Mouse (Mus musculus) liver, embryonic 15.5 days (tissue): ENCODE measurements around the gene Mtr. TPM values are rescaled to one million over a fixed set of nuclear protein-coding genes. Genes with fewer than 3 reads are reported as not detected.

Experiments
- ATAC-seq: fragments of 200-750 bp; cut with Nextera tagmentation; 2 replicates; pipeline ENCODE4 v1.8.0; 2017; ENCODE audit warnings: moderate number of reproducible peaks, mild to moderate bottlenecking, moderate library complexity; ENCODE audit not compliant: insufficient read depth
- H3K27ac ChIP-seq: fragments of 300-500 bp; sonication (generic); replicated peaks from 2 replicates; pipeline ENCODE4 v1.5.1; 2015; ENCODE audit warnings: mild to moderate bottlenecking, inconsistent platforms
- H3K27me3 ChIP-seq: fragments of 300-500 bp; sonication (generic); 2 replicates; pipeline ENCODE4 v1.6.1; 2015; ENCODE audit warnings: mild to moderate bottlenecking, inconsistent platforms
- H3K36me3 ChIP-seq: fragments of 300-500 bp; sonication (generic); replicated peaks from 2 replicates; pipeline ENCODE4 v1.6.1; 2015; ENCODE audit warnings: moderate library complexity, mild to moderate bottlenecking, inconsistent platforms
- H3K4me1 ChIP-seq: fragments of 300-500 bp; sonication (generic); replicated peaks from 2 replicates; pipeline ENCODE4 v1.6.1; 2015; ENCODE audit warnings: inconsistent platforms
- H3K4me2 ChIP-seq: fragments of 300-500 bp; sonication (generic); 2 replicates; pipeline ENCODE4 v1.6.1; 2015; ENCODE audit warnings: moderate library complexity, mild to moderate bottlenecking, inconsistent platforms
- H3K4me3 ChIP-seq: fragments of 300-500 bp; sonication (generic); replicated peaks from 2 replicates; pipeline ENCODE4 v1.5.1; 2015; ENCODE audit warnings: mild to moderate bottlenecking, inconsistent platforms
- H3K9ac ChIP-seq: fragments of 300-500 bp; sonication (generic); 2 replicates; pipeline ENCODE4 v1.6.1; 2015; ENCODE audit warnings: moderate library complexity, mild to moderate bottlenecking, inconsistent platforms
- H3K9me3 ChIP-seq: fragments of 300-500 bp; sonication (generic); replicated peaks from 2 replicates; pipeline ENCODE4 v1.6.1; 2016; ENCODE audit warnings: inconsistent platforms
- WGBS: fragments of 180-500 bp; shearing (Covaris S2); methylation state at CpG from one replicate; pipeline ENCODE4 v1.1.7; 2015; ENCODE audit warnings: mixed read lengths; ENCODE audit not compliant: insufficient replicate concordance; 5-methylcytosine and 5-hydroxymethylcytosine counted together
- polyA plus RNA-seq: library from polyadenylated mRNA; unstranded; fragments of >200 nt; fragmentation: Nextera tagmentation; extraction: Ambion mirVana; gene quantifications from 2 replicates; pipeline ENCODE4 v1.2.1, GENCODE M21; 2015

Mtr gene
- 7.0 and 8.0 TPM in 2 replicates for polyA plus RNA-seq

DNA sequence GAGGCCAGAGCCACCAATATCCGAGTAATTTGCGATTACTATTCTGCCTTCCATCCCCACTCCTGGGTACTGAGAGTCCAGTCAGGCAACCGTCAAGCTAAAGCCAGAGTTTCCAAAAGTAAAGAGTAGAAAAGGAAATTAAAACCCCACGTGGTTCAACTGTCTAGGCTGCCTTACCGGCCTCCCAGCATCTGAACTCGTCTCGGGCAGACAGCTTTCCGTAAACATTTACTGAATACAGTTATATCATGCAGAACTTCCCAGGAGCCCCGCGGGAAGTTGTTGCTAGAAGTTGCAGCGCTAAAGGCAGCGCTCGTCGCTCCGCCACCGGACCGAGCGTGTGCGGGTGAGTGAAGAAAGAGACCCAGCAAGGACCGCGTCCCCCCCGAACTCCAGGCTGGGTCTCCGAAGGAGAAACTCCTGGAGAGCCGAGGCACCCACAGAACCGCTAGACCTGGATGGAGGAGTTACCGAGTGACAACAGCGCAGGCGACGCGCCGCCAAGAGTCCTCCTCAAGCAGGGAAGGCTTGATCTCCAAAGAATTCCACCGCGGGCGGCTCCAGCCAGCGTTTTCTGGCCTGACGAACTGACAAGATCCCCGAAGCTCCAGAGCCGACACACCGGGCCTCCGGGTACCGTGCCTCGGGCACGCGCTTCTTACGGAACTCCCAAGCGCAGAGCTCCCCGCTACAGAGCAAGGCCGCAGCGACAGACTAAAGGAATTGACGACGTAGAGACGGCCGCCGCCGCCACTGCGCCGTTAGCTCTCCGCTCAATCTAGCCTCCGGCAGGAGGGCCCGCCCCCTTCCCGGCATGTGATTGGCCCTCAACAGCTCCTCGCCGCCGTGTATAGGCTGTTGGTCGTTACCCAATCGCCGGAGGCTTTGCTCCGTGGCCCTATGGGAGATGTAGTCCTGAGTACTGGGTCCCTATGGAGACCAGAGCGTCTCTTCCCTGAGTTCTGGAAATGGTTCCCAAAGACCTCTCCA, at the start of gene Mtr:
Mtr (minus strand) TSS at position 723 of the 990 bp plus-strand sequence.
- H3K4me3 ChIP-seq = peak within 1 kb of the TSS; percentile 89
- under 1% methylated on average over 69 of the region's 69 CpGs for WGBS

GRCm38 (mm10) chr13:12307286-12307685, 49.4 kb upstream of the Mtr start:
- no peak overlapping the region for H3K27ac ChIP-seq
- H3K9ac ChIP-seq = no peak overlapping the region
- no peaks in the 10 kb centered on the region for H3K4me1 ChIP-seq
- no peak overlapping the region for H3K4me3 ChIP-seq
- 37% methylated on average over 4 of the region's 4 CpGs for WGBS
- no peak for ATAC-seq
- H3K27me3 ChIP-seq = no peaks in the 10 kb centered on the region
- no peaks in the 10 kb centered on the region for H3K9me3 ChIP-seq
- H3K36me3 ChIP-seq = no peaks in the 10 kb centered on the region
- H3K4me2 ChIP-seq = no peak overlapping the region

More for the DNA sequence above, at the start of gene Mtr:
- Histone ChIP-seq H3K4me1 (peaks cover 47% of the 10 kb centered on the region), H3K36me3 (peaks cover 10% of the 10 kb centered on the region), H3K27ac (peak within 1 kb of the TSS; percentile 90), H3K9ac (peak within 1 kb of the TSS; percentile 92), H3K27me3 (no peaks in the 10 kb centered on the region), H3K4me2 (peak within 1 kb of the TSS; percentile 76), H3K9me3 (0 out of 2 replicates have a peak, but pooled peaks cover 10% of the 10 kb centered on the region)
- peak; percentile 100 for ATAC-seq

DNA sequence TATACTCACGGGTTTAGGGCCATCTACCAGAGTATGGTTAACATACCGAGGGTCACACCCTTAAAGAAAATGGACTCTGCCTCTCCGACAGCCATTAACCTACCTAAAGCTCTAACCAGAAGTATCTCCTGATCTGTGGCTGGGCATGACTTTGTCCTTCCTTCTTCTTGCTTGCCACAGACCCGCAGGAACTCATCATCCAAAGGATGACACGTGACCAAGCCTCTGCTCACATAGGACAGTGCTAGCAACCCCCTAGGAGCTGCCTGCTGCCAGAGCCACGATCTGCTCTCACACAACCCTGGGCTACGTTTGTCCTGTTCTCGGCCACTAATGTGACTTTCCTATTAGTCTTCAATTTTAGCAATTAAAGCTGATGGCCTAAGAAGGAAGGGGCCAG, 47.6 kb upstream of the Mtr start:
- Histone ChIP-seq H3K9ac (no peak overlapping the region), H3K9me3 (no peaks in the 10 kb centered on the region), H3K27me3 (no peaks in the 10 kb centered on the region), H3K36me3 (no peaks in the 10 kb centered on the region), H3K4me2 (no peak overlapping the region), H3K4me1 (no peaks in the 10 kb centered on the region), H3K4me3 (no peak overlapping the region), H3K27ac (no peak overlapping the region)
- WGBS = 52% methylated on average over 8 of the region's 8 CpGs
- ATAC-seq = no peak

DNA sequence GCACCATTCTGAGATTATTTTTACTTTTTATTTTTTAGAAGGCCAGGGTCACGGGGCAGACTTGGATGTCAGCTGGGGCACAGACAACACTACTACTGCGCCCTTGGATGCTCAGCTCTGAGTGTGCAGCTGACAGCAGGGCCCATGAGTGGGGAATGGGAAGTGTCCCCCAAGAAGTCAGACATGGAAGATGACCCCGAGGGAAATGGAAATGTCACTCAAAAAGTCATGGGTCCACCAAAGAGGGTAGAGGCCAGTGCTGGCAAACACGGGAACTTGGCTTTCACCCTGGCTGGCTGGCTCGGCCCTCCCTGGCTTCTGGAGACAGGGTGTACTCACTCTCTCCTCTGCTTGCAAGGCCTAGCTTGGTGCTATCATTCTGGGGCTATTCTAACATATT, 47.1 kb upstream of the Mtr start:
- Histone ChIP-seq H3K9ac (no peak overlapping the region), H3K9me3 (no peaks in the 10 kb centered on the region), H3K27me3 (no peaks in the 10 kb centered on the region), H3K36me3 (no peaks in the 10 kb centered on the region), H3K4me3 (no peak overlapping the region), H3K27ac (no peak overlapping the region), H3K4me1 (no peaks in the 10 kb centered on the region), H3K4me2 (no peak overlapping the region)
- no peak for ATAC-seq
- WGBS = 62% methylated on average over 5 of the region's 5 CpGs

DNA sequence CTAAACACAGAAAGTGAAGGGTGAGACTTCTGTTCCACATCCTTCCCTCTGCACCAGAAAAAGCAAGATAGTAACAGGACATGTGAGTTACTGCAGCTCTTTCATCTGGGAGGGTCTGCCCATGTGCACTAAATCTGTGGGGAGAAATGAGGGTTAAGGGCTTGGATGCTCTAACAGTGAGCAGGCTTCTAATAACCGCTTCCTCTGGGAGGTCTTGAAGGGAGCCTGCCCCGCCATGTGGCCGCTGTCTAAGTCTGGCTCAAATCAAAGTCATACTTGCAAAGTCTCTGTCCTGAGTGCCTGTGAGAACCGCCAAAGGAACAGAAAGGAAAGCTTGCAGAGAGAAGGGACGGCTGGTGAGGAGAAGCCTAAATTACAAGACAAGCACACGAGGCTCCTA, 39.9 kb upstream of the Mtr start:
- Histone ChIP-seq H3K4me2 (no peak overlapping the region), H3K36me3 (no peaks in the 10 kb centered on the region), H3K27ac (no peak overlapping the region), H3K4me3 (no peak overlapping the region), H3K4me1 (no peaks in the 10 kb centered on the region), H3K9me3 (no peaks in the 10 kb centered on the region), H3K9ac (no peak overlapping the region), H3K27me3 (no peaks in the 10 kb centered on the region)
- no peak for ATAC-seq
- WGBS = 70% methylated on average over 6 of the region's 6 CpGs

DNA sequence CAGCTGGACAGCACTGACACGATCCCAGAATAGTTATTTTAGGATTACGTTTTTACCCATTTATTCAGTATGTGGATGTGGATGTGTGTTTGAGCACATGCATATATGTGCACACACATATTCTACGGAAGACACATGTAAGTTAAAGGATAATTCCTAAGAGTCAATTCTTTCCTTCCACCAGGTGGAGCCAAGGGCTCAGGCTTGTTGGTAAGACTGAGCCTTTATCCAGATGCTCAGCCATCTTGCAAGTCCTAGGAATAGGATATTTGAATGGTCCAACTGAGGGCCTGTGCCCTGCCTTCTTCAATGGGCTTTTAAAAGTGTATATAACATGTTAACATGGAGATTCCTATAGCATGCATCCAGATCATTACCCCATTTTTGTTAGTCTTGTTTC, 38.8 kb upstream of the Mtr start:
- WGBS = 68% methylated on average over 3 of the region's 3 CpGs
- H3K36me3 ChIP-seq = no peaks in the 10 kb centered on the region
- H3K27ac ChIP-seq = no peak overlapping the region
- H3K9ac ChIP-seq = no peak overlapping the region
- no peaks in the 10 kb centered on the region for H3K4me1 ChIP-seq
- H3K4me3 ChIP-seq = no peak overlapping the region
- no peaks in the 10 kb centered on the region for H3K9me3 ChIP-seq
- H3K4me2 ChIP-seq = no peak overlapping the region
- H3K27me3 ChIP-seq = no peaks in the 10 kb centered on the region
- ATAC-seq = no peak

DNA sequence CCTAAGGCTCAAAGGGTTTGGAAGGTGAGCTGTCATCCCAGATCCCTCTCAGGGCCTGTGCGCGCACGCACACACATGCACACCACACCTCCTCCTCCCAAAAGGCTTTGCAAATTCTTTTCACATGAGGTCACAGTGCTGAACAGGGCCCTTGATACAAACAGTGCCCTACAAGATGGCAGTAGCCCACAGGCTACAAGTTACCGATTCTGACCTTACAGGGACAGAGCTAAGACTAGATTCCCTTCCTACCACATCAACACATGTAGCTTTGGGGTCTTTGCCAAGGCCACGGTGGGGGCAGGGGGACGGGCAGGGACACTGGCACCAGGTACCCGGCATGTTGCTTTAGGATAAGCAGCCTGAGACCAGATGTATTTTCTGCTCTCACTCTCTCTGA, 35.9 kb upstream of the Mtr start:
- H3K27ac ChIP-seq = no peak overlapping the region
- H3K9me3 ChIP-seq = no peaks in the 10 kb centered on the region
- 78% methylated on average over 7 of the region's 7 CpGs for WGBS
- H3K9ac ChIP-seq = no peak overlapping the region
- H3K36me3 ChIP-seq = no peaks in the 10 kb centered on the region
- no peak overlapping the region for H3K4me3 ChIP-seq
- no peaks in the 10 kb centered on the region for H3K4me1 ChIP-seq
- H3K27me3 ChIP-seq = no peaks in the 10 kb centered on the region
- no peak overlapping the region for H3K4me2 ChIP-seq
- no peak for ATAC-seq

- H3K4me3 ChIP-seq = no peak overlapping the region
- 64% methylated on average over 7 of the region's 7 CpGs for WGBS
- H3K9ac ChIP-seq = no peak overlapping the region
- H3K4me2 ChIP-seq = no peak overlapping the region
- no peaks in the 10 kb centered on the region for H3K4me1 ChIP-seq
- no peaks in the 10 kb centered on the region for H3K27me3 ChIP-seq
- no peak for ATAC-seq
- no peaks in the 10 kb centered on the region for H3K9me3 ChIP-seq
- H3K36me3 ChIP-seq = no peaks in the 10 kb centered on the region
- H3K27ac ChIP-seq = no peak overlapping the region
These were observed 32.8 kb upstream of the Mtr start for GRCm38 (mm10) chr13:12290700-12291099.

- Histone ChIP-seq H3K36me3 (no peaks in the 10 kb centered on the region), H3K9me3 (no peaks in the 10 kb centered on the region), H3K4me1 (no peaks in the 10 kb centered on the region), H3K4me2 (no peak overlapping the region), H3K27me3 (no peaks in the 10 kb centered on the region), H3K4me3 (no peak overlapping the region), H3K9ac (no peak overlapping the region), H3K27ac (no peak overlapping the region)
- no peak for ATAC-seq
- 81% methylated on average over 11 of the region's 11 CpGs for WGBS
These were observed 26.6 kb upstream of the Mtr start for GRCm38 (mm10) chr13:12284528-12284927.

DNA sequence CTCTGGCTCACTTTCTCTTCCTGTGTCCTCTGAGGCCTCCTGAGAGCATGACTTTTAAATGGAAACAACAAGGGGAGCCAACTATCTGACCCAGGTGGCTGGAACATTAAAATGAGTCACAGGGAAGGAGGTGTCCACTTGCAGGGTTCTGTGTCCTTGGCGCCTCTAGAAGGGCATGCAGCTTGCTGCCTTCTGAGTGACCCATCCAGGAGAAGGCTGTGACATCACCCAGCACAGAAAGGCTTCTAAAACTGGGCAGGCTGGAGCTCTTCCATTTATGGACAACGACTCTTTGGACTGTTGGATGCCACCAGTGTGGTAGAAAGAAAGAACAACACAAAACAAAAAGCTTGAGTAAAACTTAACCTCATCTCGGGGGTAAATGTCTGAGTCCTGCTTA, 25.9 kb upstream of the Mtr start:
- WGBS = 54% methylated on average over 3 of the region's 3 CpGs
- ATAC-seq = no peak

GRCm38 (mm10) chr13:12274721-12275120, 16.8 kb upstream of the Mtr start:
- ATAC-seq = 0 out of 2 replicates have a peak, but pooled peaks have one; percentile 22

More for the DNA sequence above, 25.9 kb upstream of the Mtr start:
- no peaks in the 10 kb centered on the region for H3K36me3 ChIP-seq
- no peak overlapping the region for H3K4me2 ChIP-seq
- no peak overlapping the region for H3K4me3 ChIP-seq
- H3K27ac ChIP-seq = no peak overlapping the region
- no peaks in the 10 kb centered on the region for H3K9me3 ChIP-seq
- H3K4me1 ChIP-seq = no peaks in the 10 kb centered on the region
- H3K9ac ChIP-seq = no peak overlapping the region
- no peaks in the 10 kb centered on the region for H3K27me3 ChIP-seq

More at GRCm38 (mm10) chr13:12274721-12275120, 16.8 kb upstream of the Mtr start:
- H3K4me2 ChIP-seq = no peak overlapping the region
- H3K9me3 ChIP-seq = no peaks in the 10 kb centered on the region
- no peaks in the 10 kb centered on the region for H3K36me3 ChIP-seq
- H3K27ac ChIP-seq = no peak overlapping the region
- no peaks in the 10 kb centered on the region for H3K4me1 ChIP-seq
- no peaks in the 10 kb centered on the region for H3K27me3 ChIP-seq
- no peak overlapping the region for H3K9ac ChIP-seq
- 66% methylated on average over 6 of the region's 6 CpGs for WGBS
- no peak overlapping the region for H3K4me3 ChIP-seq
